Mouse (Mus musculus): Measurements from ENCODE around the gene Stambpl1. TPM values are rescaled to one million over a fixed set of nuclear protein-coding genes. Genes with fewer than 3 reads are reported as not detected.

Stambpl1 gene
- 4.7 and 5.1 TPM in 2 replicates for polyA plus RNA-seq (2015; fragmentation: Nextera tagmentation; extraction: Ambion mirVana)

GRCm38 (mm10) chr19:34192008-34192963 lies at the start of gene Stambpl1:
Gene Stambpl1 (plus strand): TSS chr19:34192229.
- H3K27me3 ChIP-seq: peaks cover 8% of the 10 kb centered on the region; the same call in 1 of the 2 replicates
- peak; percentile 76 for ATAC-seq (ENCODE audit: insufficient read depth)
- H3K36me3 ChIP-seq (replicated peaks): no peaks in the 10 kb centered on the region
- peak within 1 kb of the TSS; percentile 67 for H3K27ac ChIP-seq (replicated peaks)
- no peaks in the 10 kb centered on the region for H3K9me3 ChIP-seq (replicated peaks)
- WGBS (ENCODE audit: insufficient replicate concordance): under 1% methylated on average over 62 of the region's 62 CpGs
- H3K4me2 ChIP-seq: peak within 1 kb of the TSS; percentile 83
- H3K4me1 ChIP-seq (replicated peaks): peaks cover 27% of the 10 kb centered on the region
- peak within 1 kb of the TSS; percentile 65 for H3K4me3 ChIP-seq (replicated peaks)
- peak within 1 kb of the TSS; percentile 45 for H3K9ac ChIP-seq

DNA sequence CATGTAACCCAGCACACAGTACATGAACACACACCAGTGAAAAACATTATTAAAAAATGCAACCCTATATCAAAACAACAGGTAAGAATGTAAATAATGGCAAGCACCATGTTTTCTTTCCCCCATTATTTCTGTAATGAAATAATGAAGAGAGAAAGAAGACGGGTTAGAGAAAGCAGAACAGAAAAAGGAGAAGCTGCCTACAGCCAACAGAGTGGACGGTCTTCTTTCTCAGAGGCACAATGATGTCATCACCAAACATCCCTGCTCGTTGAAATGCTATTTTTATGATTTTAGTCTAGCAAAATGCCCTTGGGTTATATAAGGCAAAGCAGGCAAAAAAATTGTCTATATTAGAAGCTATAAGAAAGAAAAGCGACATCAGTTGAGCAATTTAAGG lies 43.6 kb upstream of the Stambpl1 start:
- H3K4me2 ChIP-seq: no peak overlapping the region
- no peak overlapping the region for H3K27ac ChIP-seq (replicated peaks)
- no peaks in the 10 kb centered on the region for H3K36me3 ChIP-seq (replicated peaks)
- no peak overlapping the region for H3K9ac ChIP-seq
- no peaks in the 10 kb centered on the region for H3K4me1 ChIP-seq (replicated peaks)
- 37% methylated on average over 4 of the region's 4 CpGs for WGBS (ENCODE audit: insufficient replicate concordance)
- no peak overlapping the region for H3K4me3 ChIP-seq (replicated peaks)
- H3K9me3 ChIP-seq (replicated peaks): no peaks in the 10 kb centered on the region
- ATAC-seq (ENCODE audit: insufficient read depth): no peak
- H3K27me3 ChIP-seq: no peaks in the 10 kb centered on the region

DNA sequence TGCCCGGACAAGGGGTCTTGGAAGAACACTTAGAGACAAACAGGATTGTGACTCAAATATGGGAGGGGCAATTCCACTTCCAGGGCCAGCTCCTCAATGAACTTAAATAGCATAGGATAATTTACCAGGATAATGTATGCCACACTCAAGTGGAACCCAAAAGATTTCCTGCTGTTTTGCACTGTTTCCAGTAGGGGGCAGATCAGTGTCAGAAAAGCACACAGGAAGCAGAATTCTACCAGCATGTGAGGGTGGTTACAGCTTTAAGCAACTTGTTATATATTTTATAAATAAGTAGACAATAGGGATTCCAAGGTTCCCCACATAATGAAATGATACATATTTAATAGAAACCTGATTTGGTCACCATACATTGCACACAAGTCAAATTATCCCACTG lies 40.1 kb upstream of the Stambpl1 start:
- Histone ChIP-seq H3K9me3 (replicated peaks) (no peaks in the 10 kb centered on the region), H3K27me3 (no peaks in the 10 kb centered on the region), H3K4me1 (replicated peaks) (no peaks in the 10 kb centered on the region), H3K27ac (replicated peaks) (no peak overlapping the region), H3K4me2 (no peak overlapping the region), H3K36me3 (replicated peaks) (no peaks in the 10 kb centered on the region), H3K9ac (no peak overlapping the region), H3K4me3 (replicated peaks) (no peak overlapping the region)
- ATAC-seq (ENCODE audit: insufficient read depth): no peak
- WGBS (ENCODE audit: insufficient replicate concordance): 58% methylated on average over 1 of the region's 1 CpGs

- Histone ChIP-seq H3K4me3 (replicated peaks) (no peak overlapping the region), H3K27me3 (no peaks in the 10 kb centered on the region), H3K36me3 (replicated peaks) (no peaks in the 10 kb centered on the region), H3K4me2 (no peak overlapping the region), H3K9ac (no peak overlapping the region), H3K9me3 (replicated peaks) (no peaks in the 10 kb centered on the region), H3K27ac (replicated peaks) (no peak overlapping the region), H3K4me1 (replicated peaks) (no peaks in the 10 kb centered on the region)
- no peak for ATAC-seq (ENCODE audit: insufficient read depth)
- 56% methylated on average over 6 of the region's 6 CpGs for WGBS (ENCODE audit: insufficient replicate concordance)
These were observed 38.5 kb upstream of the Stambpl1 start for GRCm38 (mm10) chr19:34153263-34154144.

DNA sequence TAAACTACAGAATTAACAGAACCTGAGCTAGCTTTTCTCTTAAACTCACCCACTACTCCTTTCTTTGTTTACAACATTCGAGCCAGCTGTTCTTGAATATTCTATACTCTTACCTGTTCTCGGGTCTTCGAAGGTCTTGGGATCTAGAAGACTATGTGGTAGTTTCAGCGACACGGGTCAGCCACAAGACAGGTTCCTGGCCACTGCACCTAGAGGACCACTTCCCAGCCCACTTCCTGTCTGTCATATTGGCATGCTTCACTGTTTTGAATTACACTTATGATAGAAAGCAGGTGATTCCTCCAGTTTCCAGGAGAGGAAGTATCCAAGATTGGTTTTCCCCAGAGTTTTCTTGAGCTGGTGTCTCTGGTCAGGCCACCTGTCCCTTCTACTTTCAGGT lies 29.3 kb upstream of the Stambpl1 start:
- H3K9ac ChIP-seq: no peak overlapping the region
- H3K4me2 ChIP-seq: no peak overlapping the region
- no peak overlapping the region for H3K27ac ChIP-seq (replicated peaks)
- 55% methylated on average over 5 of the region's 5 CpGs for WGBS (ENCODE audit: insufficient replicate concordance)
- ATAC-seq (ENCODE audit: insufficient read depth): no peak
- no peaks in the 10 kb centered on the region for H3K4me1 ChIP-seq (replicated peaks)
- H3K9me3 ChIP-seq (replicated peaks): no peaks in the 10 kb centered on the region
- no peaks in the 10 kb centered on the region for H3K36me3 ChIP-seq (replicated peaks)
- H3K27me3 ChIP-seq: no peaks in the 10 kb centered on the region
- H3K4me3 ChIP-seq (replicated peaks): no peak overlapping the region

- no peaks in the 10 kb centered on the region for H3K9me3 ChIP-seq (replicated peaks)
- no peak within 1 kb of the TSS for H3K4me3 ChIP-seq (replicated peaks)
- H3K27me3 ChIP-seq: no peaks in the 10 kb centered on the region
- H3K9ac ChIP-seq: no peak within 1 kb of the TSS
- no peak within 1 kb of the TSS for H3K27ac ChIP-seq (replicated peaks)
- ATAC-seq (ENCODE audit: insufficient read depth): no peak
- no peak within 1 kb of the TSS for H3K4me2 ChIP-seq
- 35% methylated on average over 5 of the region's 5 CpGs for WGBS (ENCODE audit: insufficient replicate concordance)
- H3K36me3 ChIP-seq (replicated peaks): no peaks in the 10 kb centered on the region
- no peaks in the 10 kb centered on the region for H3K4me1 ChIP-seq (replicated peaks)
These were observed 26.1 kb upstream of the Stambpl1 start, which contains the start of gene Ankrd22 for GRCm38 (mm10) chr19:34165891-34166290. Gene Ankrd22 (minus strand): TSS chr19:34166053.

GRCm38 (mm10) chr19:34166386-34166785 lies 25.6 kb upstream of the Stambpl1 start:
- no peak for ATAC-seq (ENCODE audit: insufficient read depth)
- no peaks in the 10 kb centered on the region for H3K36me3 ChIP-seq (replicated peaks)
- 58% methylated on average over 4 of the region's 4 CpGs for WGBS (ENCODE audit: insufficient replicate concordance)
- H3K4me3 ChIP-seq (replicated peaks): no peak overlapping the region
- no peaks in the 10 kb centered on the region for H3K27me3 ChIP-seq
- H3K4me1 ChIP-seq (replicated peaks): no peaks in the 10 kb centered on the region
- H3K9ac ChIP-seq: no peak overlapping the region
- no peak overlapping the region for H3K4me2 ChIP-seq
- H3K27ac ChIP-seq (replicated peaks): no peak overlapping the region
- no peaks in the 10 kb centered on the region for H3K9me3 ChIP-seq (replicated peaks)

DNA sequence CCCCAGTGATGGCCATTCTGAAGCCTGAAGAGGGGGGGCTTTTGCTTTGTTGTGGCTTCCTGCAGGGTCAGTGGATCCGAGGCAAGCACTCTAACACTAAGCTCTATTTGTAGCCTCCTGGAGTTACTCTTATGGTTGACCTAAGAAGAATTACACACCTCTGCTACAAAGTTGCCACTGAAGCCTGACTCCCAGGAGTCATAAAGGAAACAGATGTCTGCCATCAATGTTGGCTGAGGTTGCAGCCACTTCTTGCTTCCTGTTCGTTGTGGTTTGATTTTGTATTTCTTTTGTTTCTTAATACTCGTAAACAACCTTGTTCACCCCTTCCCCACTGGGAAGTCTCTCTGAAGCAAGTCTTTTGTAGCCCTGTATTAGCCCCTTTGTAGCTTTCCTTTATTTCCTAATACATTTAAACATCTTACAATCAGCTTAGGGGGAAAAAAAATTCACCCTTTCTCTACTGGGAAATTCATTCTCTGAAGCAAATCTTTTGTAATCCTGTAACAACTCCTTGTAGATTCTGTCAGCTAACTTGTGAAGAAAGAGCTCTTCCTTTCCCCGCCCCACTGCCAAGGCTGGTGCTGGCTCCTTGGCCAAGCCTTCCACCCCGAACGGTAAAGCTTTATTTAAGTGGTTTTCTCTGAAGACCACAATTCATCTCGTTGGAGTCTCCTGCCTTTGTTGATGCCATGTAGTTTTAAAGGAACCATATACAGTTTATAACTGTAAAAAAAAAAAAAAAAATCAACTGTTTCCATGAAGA lies 23.9 kb upstream of the Stambpl1 start:
- no peak overlapping the region for H3K9ac ChIP-seq
- no peaks in the 10 kb centered on the region for H3K27me3 ChIP-seq
- H3K36me3 ChIP-seq (replicated peaks): no peaks in the 10 kb centered on the region
- H3K4me1 ChIP-seq (replicated peaks): no peaks in the 10 kb centered on the region
- no peak overlapping the region for H3K4me2 ChIP-seq
- no peak overlapping the region for H3K27ac ChIP-seq (replicated peaks)
- 24% methylated on average over 7 of the region's 7 CpGs for WGBS (ENCODE audit: insufficient replicate concordance)
- ATAC-seq (ENCODE audit: insufficient read depth): no peak
- no peak overlapping the region for H3K4me3 ChIP-seq (replicated peaks)
- H3K9me3 ChIP-seq (replicated peaks): no peaks in the 10 kb centered on the region

GRCm38 (mm10) chr19:34169121-34169520 lies 22.9 kb upstream of the Stambpl1 start:
- Histone ChIP-seq H3K4me1 (replicated peaks) (no peaks in the 10 kb centered on the region), H3K27ac (replicated peaks) (no peak overlapping the region), H3K36me3 (replicated peaks) (no peaks in the 10 kb centered on the region), H3K4me2 (no peak overlapping the region), H3K9me3 (replicated peaks) (no peaks in the 10 kb centered on the region), H3K27me3 (no peaks in the 10 kb centered on the region), H3K9ac (no peak overlapping the region), H3K4me3 (replicated peaks) (no peak overlapping the region)
- no peak for ATAC-seq (ENCODE audit: insufficient read depth)

- Histone ChIP-seq H3K9ac (no peak overlapping the region), H3K4me1 (replicated peaks) (no peaks in the 10 kb centered on the region), H3K27me3 (no peaks in the 10 kb centered on the region), H3K36me3 (replicated peaks) (no peaks in the 10 kb centered on the region), H3K4me2 (no peak overlapping the region), H3K27ac (replicated peaks) (no peak overlapping the region), H3K4me3 (replicated peaks) (no peak overlapping the region), H3K9me3 (replicated peaks) (no peaks in the 10 kb centered on the region)
- no peak for ATAC-seq (ENCODE audit: insufficient read depth)
- 35% methylated on average over 3 of the region's 3 CpGs for WGBS (ENCODE audit: insufficient replicate concordance)
These were observed 20.9 kb upstream of the Stambpl1 start for GRCm38 (mm10) chr19:34171167-34171566.

Measured in liver, embryonic 15.5 days (tissue).